Mouse (Mus musculus) left cerebral cortex, adult 2 months (tissue): ENCODE results near the gene Coro2a. TPM values are rescaled to one million over a fixed set of nuclear protein-coding genes. Genes with fewer than 3 reads are reported as not detected.
"Not testable (repeated sequence)": the region's sequence is repeated elsewhere in the genome, so short reads cannot be mapped to it uniquely, and the experiment has no call there.

ENCODE experiments used
- DNase-seq, 2 experiments: peaks; one replicate each; pipeline ENCODE4 v3.0.0; 2021 to 2022; ENCODE audit warnings: low spot score in 2 of 2, mixed read lengths in 1 of 2; ENCODE audit errors: extremely low spot score in 1 of 2
- H3K27ac ChIP-seq: fragments of 200-600 bp; 2 replicates; pipeline ENCODE4 v1.8.1; 2022
- H3K4me3 ChIP-seq: fragments of 200-600 bp; 2 replicates; pipeline ENCODE4 v1.8.1; 2022
- CTCF ChIP-seq: fragments of 200-600 bp; IDR thresholded peaks from 2 replicates; pipeline ENCODE4 v1.8.1; 2022; ENCODE audit warnings: antibody characterized with exemption, mild to moderate bottlenecking, moderate library complexity
- intact Hi-C: fragments of 180-260 bp; cut with DNase I; formaldehyde crosslinking; loops from one replicate; pipeline ENCODE4 v1.15.1; 2025
- long read RNA-seq, 2 experiments: library from polyadenylated mRNA; stranded (forward); transcript quantifications; one replicate each; pipeline ENCODE4 v2.0.0; 2021; ENCODE audit warnings: borderline mapping rate in 2 of 2
- total RNA-seq, 2 experiments: library from RNA; stranded (reverse); gene quantifications; 2 replicates each; pipeline ENCODE4 v1.2.3; 2021

The Coro2a gene
- total RNA-seq = 10 to 100 TPM; 24.4 to 28.2 TPM
- long read RNA-seq, experiment 1, full-length matches to known transcripts = 18 of 27 reads
- long read RNA-seq, experiment 1, partial matches to known transcripts = 3 of 27 reads
- long read RNA-seq, experiment 1, other reads (novel, unspliced or antisense) = 6 of 27 reads
- long read RNA-seq, experiment 2, full-length matches to known transcripts = 15 of 21 reads
- long read RNA-seq, experiment 2, partial matches to known transcripts = 3 of 21 reads
- long read RNA-seq, experiment 2, other reads (novel, unspliced or antisense) = 3 of 21 reads

- peak; percentile 88 to 92 for DNase-seq
- peak; percentile 92 for TF ChIP-seq CTCF
- H3K4me3 ChIP-seq = peak within 1 kb of the TSS; percentile 71
- peak within 1 kb of the TSS; percentile 89 for H3K27ac ChIP-seq
- intact Hi-C loops = loop anchor here (2.0 kb wide), 1 partner anchor 93 kb away; no protein-coding TSS in a partner anchor
Observed at GRCm38 (mm10) chr4:46601844-46602423, at the start of gene Coro2a. Gene Coro2a, minus strand, starts transcription at chr4:46602202.

DNA sequence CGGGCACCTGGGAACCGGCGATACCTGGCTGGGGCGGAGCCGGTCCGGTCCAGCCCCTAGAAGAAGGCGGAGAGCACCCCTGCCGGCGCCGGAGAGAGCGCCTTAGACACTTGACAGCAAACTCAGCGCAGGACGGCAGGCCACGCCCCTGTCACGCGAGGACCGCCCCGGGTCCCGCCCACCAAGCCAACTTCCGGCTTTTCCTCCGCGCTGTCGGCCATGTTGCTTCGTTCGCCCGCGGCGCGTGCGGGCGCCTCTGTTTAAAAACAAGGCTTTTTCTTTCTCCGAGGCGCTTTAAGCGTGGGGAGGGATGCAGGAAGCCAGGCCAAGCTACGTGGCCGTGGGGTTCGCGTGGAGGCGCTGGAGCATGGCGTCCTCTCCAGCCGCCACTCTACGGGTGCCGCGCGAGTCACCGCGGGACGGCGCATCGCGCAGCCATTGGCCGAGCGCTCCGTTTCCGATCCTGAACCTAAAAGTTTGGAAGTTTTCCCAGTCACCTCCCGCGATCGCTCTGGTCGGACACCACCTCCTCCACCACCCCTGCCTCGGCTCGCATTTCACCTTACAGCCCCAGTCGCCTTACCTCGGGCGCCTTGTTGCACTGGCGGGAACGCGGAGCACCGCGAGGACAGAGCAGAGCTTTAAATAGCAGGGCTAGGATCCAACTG is 48.2 kb upstream of the Coro2a start, which contains the start of gene Tbc1d2:
Gene Tbc1d2 (minus strand): TSS at position 124 of the 668 bp plus-strand sequence.
- intact Hi-C loops = no loop called here
- H3K27ac ChIP-seq = peak within 1 kb of the TSS; percentile 84
- peak; percentile 55 for TF ChIP-seq CTCF
- peak; percentile 92 to 94 for DNase-seq
- peak within 1 kb of the TSS; percentile 67 for H3K4me3 ChIP-seq

DNA sequence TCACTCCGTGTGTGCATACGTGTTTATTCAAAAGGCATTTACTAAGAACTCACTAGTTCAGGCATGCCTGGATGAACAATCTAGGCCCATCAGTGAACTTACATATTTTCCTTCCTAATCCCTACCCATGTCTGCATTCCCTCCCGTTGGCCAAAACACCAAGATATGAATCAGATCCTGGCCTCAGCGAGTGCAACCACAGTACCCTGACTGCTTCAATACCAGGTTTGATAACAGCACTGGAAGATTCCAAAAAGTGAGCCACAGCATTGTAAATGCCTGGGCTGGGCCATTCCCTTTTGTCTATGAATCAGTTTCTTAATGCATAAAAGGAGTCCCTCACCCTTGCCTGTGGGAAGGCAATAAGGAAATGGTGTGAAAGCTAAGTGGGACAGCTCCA is 47.2 kb upstream of the Coro2a start:
- intact Hi-C loops = no loop called here

DNA sequence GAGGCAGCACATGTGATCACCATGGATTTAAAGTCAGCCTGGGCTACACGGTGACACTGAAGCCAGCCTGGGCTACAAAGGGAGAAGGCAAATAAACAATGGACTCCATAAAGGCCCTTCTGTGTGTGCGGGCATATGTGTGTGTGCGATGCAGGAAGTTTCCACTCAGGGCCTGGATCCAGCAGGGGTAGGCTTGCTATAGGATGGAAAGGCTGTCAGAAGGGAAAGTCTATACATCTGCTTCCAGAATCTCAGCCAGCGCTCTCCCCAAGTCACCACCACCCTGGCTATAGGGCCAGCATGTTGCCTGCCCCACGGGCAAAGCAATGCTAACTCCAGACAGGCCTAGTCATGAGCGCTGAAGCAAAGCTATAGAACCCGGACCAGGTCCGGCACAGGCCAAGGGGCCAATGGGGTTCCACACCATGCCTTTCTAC is 41.7 kb upstream of the Coro2a start:
- Histone ChIP-seq H3K27ac (no peak overlapping the region), H3K4me3 (no peak overlapping the region)
- DNase-seq = no peak
- no peak for TF ChIP-seq CTCF
- intact Hi-C loops = no loop called here

More for the DNA sequence above, 47.2 kb upstream of the Coro2a start:
- Histone ChIP-seq H3K27ac (no peak overlapping the region; the same call in 1 of the 2 replicates), H3K4me3 (peak overlapping the region; percentile 67)
- no peak for TF ChIP-seq CTCF
- DNase-seq = no peak

DNA sequence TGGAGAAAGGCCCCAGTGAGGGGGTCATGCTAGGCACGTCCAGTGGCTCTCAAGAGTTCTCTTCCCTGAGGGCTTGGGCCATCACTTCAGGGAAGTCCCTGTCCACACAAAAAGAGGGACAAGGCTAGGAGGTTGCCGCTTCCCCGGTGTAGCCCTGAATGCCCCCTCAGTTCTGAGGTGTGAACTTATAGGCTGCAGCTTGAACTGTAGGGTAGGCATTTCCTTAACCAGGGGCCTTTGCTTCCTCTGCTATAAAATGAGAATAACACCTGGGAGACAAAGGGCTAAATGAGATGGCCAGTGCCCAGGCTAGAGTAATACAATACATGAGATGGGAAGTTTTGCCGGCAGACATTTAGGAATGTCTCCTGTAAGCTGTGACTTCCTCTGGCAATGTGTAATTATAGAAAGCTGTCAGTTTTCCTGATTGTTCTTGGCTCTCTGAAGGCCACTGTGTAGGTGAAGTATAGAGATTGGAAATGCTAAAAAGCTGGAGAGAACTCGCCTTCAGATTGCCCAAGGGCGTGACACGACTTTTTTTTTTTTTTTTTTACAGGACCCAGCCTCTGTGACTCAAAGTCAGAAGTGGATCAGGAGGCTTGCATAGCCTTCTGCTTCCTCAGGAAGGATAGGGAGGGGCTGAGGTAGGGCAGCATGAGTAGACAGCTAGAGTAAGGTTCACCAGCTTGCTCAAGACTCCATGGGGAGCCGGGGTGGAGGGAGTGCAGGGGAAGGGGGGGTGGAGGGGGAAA is 41.1 kb upstream of the Coro2a start:
- H3K4me3 ChIP-seq = no peak overlapping the region
- no peak for TF ChIP-seq CTCF
- DNase-seq = no peak
- 0 out of 2 replicates have a peak overlapping the region, but pooled peaks have one; percentile 1 for H3K27ac ChIP-seq
- intact Hi-C loops = no loop called here

DNA sequence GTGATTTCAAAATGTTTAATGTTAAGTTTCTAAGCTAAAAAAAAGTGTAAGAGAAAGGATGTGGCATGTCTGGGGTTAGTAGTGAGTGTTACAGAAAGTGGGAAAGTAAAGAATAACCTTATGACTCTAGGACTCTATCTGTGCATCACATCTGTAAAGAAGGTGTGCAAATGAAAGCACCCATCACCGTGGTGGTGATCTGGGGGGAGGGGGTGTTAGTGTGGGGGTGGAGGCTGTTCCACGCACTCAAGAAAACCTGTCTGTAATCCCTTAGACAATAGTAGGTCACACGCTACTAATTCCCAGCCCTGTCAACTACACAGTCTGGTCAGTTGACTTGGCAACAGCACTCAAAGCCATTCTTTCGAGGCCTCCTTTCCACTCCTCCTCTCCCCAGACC is 39.3 kb upstream of the Coro2a start:
- intact Hi-C loops = no loop called here
- TF ChIP-seq CTCF = no peak
- DNase-seq = no peak
- no peak overlapping the region for H3K27ac ChIP-seq
- H3K4me3 ChIP-seq = no peak overlapping the region

- TF ChIP-seq CTCF = no peak
- intact Hi-C loops = no loop called here
- H3K4me3 ChIP-seq = no peak overlapping the region
Observed at GRCm38 (mm10) chr4:46639866-46640265, 37.9 kb upstream of the Coro2a start.

DNA sequence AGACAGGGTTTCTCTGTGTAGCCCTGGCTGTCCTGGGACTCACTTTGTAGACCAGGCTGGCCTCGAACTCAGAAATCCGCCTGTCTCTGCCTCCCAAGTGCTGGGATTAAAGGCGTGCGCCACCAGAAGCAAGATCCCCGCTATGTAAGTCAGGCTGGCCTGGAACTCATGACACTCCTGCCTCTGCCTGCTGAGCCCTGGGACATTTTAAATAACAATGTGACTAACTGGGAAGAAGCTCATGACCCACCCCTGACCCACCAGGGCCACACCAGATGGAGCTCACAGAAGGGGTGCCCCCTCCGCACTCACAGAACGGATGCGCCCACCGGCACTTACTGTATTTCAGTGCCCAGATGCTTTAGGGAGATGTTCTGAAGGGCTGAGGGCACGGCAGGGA is 35.2 kb upstream of the Coro2a start:
- intact Hi-C loops, DNase-seq, H3K4me3 ChIP-seq, H3K27ac ChIP-seq: not testable (repeated sequence)

More at GRCm38 (mm10) chr4:46639866-46640265, 37.9 kb upstream of the Coro2a start:
- no peak for DNase-seq
- H3K27ac ChIP-seq = no peak overlapping the region

DNA sequence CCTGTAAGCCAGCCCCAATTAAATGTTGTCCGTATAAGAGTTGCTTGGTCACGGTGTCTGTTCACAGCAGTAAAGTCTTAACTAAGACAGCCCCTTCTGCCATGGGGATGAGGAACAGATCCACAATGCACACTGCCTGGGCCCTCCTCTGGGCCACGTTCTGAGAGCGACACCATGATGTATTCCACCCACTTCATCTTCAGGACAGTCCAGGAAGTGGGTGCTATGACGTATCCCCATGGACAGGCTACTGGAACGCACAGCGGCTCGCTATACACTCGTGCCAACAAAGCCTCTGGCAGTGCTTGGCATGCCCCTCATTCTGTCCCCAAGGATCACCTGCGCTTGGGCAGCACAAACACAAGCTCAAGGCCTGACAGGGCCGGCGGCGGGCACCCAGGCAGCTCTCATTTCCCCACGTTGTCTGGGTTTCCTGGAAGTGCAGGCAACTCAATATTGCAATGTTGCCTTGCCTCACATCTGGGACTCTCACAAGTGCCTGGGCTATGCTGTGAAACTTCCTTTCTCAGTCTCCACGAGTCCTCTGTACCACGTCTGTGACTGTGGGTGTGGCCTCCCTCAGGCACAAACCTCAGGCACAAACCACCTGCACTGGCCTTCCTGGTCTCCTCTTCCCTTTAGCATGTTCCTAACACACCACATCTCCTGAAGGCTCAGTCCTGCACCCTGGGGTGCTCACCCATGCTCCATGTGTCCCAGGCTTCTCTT is 33.9 kb upstream of the Coro2a start:
- H3K27ac ChIP-seq = peak overlapping the region; percentile 72
- no peak for DNase-seq
- no peak for TF ChIP-seq CTCF
- intact Hi-C loops = no loop called here
- no peak overlapping the region for H3K4me3 ChIP-seq

- DNase-seq = no peak
- H3K4me3 ChIP-seq = no peak overlapping the region
- peak overlapping the region; percentile 72 for H3K27ac ChIP-seq
- intact Hi-C loops = no loop called here
- no peak for TF ChIP-seq CTCF
Observed at GRCm38 (mm10) chr4:46634881-46635280, 32.9 kb upstream of the Coro2a start.

GRCm38 (mm10) chr4:46633565-46633964 is 31.6 kb upstream of the Coro2a start:
- H3K27ac ChIP-seq, H3K4me3 ChIP-seq, intact Hi-C loops, DNase-seq: not testable (repeated sequence)
